Mouse (Mus musculus) bone marrow, adult 2 months (tissue): ENCODE measurements around the gene Gan.

Experiments
- CTCF ChIP-seq: fragments of 200-500 bp; IDR thresholded peaks from 2 replicates; pipeline ENCODE4 v1.5.1; 2011; ENCODE audit warnings: low read length, control low read depth; ENCODE audit not compliant: control insufficient read depth, insufficient read depth
- POLR2A ChIP-seq: fragments of 200-500 bp; IDR thresholded peaks from 2 replicates; pipeline ENCODE4 v1.6.1; 2011; ENCODE audit warnings: low read depth, mild to moderate bottlenecking, control low read depth, low read length, borderline replicate concordance; ENCODE audit not compliant: control insufficient read depth

DNA sequence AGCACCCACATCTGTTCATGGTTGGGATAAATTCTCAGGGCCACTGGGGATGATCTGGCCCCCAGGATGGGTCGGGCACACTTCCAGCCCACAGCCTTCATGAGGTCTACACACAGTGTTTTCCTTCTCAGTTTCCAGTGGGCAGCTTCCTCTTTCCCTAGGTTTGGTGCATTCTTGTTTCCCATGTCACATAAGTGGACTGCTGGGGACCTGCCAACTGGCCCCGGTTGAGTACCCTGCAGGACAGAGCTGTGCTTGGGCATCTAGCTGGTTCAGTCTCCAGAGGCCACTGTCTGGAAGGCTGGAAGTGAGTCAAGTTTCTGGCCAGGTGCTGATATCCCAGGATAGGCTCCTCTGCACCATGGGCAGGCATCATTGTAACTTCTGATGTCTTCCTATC is 69.4 kb downstream of the Gan start:
- no peak for TF ChIP-seq POLR2A
- no peak for TF ChIP-seq CTCF
